Mouse (Mus musculus) embryonic fibroblast, embryonic 13.5 days (primary cell): Measurements from ENCODE around the gene Trpd52l3. TPM values are rescaled to one million over a fixed set of nuclear protein-coding genes. Genes with fewer than 3 reads are reported as not detected.
"Not testable (repeated sequence)": the region's sequence is repeated elsewhere in the genome, so short reads cannot be mapped to it uniquely, and the experiment has no call there.

ENCODE experiments used
- H3K27ac ChIP-seq: 2 replicates; pipeline ENCODE4 v1.5.1; 2012; ENCODE audit warnings: low read length, control low read depth, inconsistent platforms; ENCODE audit not compliant: insufficient read depth
- H3K4me1 ChIP-seq: 2 replicates; pipeline ENCODE4 v1.6.1; 2011; ENCODE audit warnings: low read length; ENCODE audit not compliant: control insufficient read depth, insufficient read depth
- H3K4me3 ChIP-seq: 2 replicates; pipeline ENCODE4 v1.5.1; 2011; ENCODE audit warnings: mild to moderate bottlenecking, control low read depth, low read length; ENCODE audit not compliant: insufficient read depth
- CTCF ChIP-seq: IDR thresholded peaks from 2 replicates; pipeline ENCODE4 v1.5.1; 2011; ENCODE audit warnings: mild to moderate bottlenecking, control low read depth, low read length, moderate library complexity, borderline replicate concordance; ENCODE audit not compliant: insufficient read depth
- POLR2A ChIP-seq: IDR thresholded peaks from 2 replicates; pipeline ENCODE4 v1.6.1; 2011; ENCODE audit warnings: low read depth, mild to moderate bottlenecking, control low read depth, low read length, moderate library complexity
- polyA plus RNA-seq: library from polyadenylated mRNA; stranded (reverse); fragments of >200 nt; gene quantifications from 2 replicates; pipeline ENCODE4 v1.2.4, GENCODE M21; 2011; ENCODE audit warnings: low read depth; ENCODE audit not compliant: missing spikeins, insufficient read length

Trpd52l3 gene
- polyA plus RNA-seq, 1 experiment, result not detected

DNA sequence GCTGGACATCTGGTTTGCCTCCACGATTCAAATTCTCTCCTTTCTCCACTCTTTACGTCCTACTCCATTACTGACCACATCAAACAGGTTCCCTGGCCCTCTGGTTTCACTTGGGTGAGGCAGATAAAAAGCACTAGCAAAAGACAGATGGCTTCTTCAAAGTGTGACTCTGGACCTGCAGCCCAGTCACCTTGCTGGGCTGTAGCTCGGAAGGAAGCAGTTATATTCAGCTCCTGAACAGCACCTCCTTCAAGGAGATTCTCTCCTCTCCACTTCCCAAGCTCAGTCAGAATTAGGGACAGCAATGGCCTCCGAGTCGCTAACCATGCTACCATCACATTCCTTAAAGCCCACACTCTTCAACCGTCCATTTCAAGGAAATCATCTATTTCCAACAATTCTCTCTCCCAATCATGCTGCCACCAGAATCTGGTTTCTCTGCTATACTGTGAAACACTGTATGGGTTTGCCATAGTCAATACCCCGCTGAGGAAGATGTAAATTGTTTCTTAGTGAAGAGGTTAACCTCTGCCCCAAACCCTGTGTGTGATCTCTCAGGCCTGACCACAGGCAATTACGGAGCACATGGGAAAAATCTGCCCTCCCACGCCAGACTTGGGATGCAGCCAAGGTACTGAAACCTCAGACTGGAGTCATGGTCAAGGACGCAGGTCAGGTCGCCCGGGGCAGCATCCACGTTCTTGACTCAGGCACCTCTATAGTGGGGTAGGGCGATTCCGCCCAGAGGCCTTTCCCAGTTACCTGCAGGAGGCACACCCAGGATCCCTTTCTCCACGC is 19.2 kb upstream of the Trpd52l3 start:
- TF ChIP-seq POLR2A (no peak), CTCF (no peak)
- no peak overlapping the region for H3K4me3 ChIP-seq
- H3K4me1 ChIP-seq, result no peaks in the 10 kb centered on the region; the same call in 1 of the 2 replicates
- H3K27ac ChIP-seq, result no peak overlapping the region

DNA sequence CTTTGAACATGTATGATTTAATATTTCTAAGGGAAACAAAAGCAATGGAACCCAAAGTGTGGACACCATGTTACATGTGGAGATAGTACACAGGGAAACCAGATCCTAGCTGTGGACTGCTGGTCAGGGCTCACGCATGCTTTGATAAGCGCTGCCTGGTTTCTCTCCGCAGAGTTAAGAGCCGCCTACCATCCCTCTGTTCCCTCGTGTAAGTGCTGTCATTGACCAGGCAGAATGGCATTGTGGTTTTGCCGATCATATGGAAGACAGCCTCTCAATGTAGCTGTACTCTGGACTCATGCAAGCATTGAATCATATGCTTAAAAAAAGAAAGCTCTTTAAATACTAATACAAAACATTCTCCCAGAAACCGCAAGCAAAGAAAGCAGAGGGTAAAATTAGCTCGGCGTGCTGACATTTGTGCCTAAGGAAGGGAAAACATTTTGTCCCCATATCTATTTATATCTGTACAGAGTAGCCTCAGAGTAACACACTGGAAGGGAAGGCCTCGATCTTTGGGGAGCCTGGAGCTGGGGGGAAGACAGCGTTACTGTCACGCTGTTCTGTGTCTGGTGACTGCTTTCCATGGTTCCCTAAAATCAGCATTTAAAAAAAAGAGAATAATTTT is 17.0 kb upstream of the Trpd52l3 start:
- no peak for TF ChIP-seq CTCF
- no peak overlapping the region for H3K27ac ChIP-seq
- no peaks in the 10 kb centered on the region; the same call in 1 of the 2 replicates for H3K4me1 ChIP-seq
- H3K4me3 ChIP-seq, result no peak overlapping the region

DNA sequence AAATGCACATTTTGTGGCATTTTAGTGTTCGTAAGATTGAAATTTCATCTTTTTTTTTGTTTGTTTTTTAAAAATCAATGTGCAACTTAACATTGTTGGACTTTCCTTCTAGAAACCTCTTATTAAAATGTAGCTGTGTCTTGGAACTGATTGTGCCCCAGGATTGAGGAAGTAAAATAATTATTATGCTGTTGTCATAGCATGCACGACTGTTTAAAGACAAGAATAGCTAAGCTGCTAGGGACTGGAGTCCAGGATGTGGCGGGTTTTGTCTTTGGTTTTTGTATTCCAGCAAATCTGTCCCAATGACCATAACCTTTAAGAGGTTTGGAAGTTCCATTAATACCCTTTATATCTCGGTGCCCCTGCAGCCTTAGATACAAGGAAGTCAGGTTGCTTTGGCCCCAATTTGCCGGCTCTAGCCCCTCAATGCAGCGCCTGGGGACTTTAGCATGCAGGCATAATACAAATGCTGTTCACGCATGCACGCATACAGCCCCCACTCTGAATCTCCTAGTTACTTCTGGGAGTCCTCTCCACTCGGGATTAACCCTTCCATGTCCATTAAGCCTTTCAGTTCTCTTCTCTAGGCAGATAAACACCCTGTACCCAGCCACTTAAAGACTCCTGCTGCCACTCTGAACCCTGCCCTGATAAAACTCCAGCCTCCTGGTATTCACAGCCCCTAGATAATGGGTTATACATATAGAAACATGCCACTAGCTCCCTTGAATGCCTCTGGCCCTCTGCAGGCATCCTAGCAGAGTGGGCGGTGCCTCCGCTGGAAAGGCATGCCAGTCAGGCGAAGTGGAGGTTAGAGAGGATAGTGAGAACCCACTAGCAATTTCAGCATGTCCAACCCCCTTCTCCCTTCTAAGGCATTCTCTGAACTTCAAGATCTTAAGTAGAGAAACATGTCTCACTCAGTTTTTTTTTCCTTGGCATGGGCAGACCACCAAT is 2.9 kb upstream of the Trpd52l3 start:
- no peak for TF ChIP-seq POLR2A
- no peak for TF ChIP-seq CTCF
- H3K27ac ChIP-seq, result no peak overlapping the region
- H3K4me3 ChIP-seq, result no peak overlapping the region
- H3K4me1 ChIP-seq, result no peaks in the 10 kb centered on the region

DNA sequence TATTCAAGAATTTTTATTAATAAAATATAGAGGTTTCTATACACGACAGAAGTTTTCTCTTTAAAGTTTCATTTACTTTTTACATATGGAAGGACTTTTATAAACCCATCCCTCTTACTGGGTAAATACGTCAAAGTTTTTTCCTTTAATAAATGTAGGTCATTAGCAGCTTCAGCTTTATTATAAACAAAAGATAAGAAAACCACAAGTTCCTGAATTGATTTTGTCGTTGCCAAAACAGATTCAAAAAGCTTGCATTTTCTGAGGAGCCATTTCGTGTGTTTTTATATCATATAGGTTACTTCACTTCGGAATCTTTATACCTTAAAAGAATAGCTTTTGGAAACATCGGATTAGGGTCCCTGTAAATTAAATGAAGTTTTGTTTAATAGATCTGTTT is 2.0 kb upstream of the Trpd52l3 start:
- TF ChIP-seq POLR2A (no peak), CTCF (no peak)
- H3K4me3 ChIP-seq, result no peak overlapping the region
- no peaks in the 10 kb centered on the region for H3K4me1 ChIP-seq
- H3K27ac ChIP-seq, result no peak overlapping the region

DNA sequence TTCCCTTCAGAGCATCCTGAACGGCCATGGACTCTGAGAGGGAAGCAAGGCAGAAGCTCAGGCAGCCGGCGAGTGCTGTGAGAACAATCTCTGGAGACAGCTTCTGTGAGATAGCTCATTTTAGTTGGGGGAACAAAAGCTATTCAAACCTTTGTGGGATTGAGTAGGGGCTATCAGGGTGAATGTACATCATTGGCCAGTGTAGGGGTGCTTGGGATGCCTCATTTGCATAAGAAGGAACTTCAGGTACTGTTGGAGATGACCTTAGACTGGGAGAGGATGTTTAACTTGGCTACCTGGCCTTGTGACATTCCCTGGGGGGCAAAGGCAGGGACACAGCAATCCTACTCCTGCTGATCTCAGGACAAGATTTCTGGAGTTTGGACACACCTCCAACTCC is 2.8 kb downstream of the Trpd52l3 start:
- no peak overlapping the region for H3K27ac ChIP-seq
- TF ChIP-seq POLR2A, result no peak
- no peak for TF ChIP-seq CTCF

DNA sequence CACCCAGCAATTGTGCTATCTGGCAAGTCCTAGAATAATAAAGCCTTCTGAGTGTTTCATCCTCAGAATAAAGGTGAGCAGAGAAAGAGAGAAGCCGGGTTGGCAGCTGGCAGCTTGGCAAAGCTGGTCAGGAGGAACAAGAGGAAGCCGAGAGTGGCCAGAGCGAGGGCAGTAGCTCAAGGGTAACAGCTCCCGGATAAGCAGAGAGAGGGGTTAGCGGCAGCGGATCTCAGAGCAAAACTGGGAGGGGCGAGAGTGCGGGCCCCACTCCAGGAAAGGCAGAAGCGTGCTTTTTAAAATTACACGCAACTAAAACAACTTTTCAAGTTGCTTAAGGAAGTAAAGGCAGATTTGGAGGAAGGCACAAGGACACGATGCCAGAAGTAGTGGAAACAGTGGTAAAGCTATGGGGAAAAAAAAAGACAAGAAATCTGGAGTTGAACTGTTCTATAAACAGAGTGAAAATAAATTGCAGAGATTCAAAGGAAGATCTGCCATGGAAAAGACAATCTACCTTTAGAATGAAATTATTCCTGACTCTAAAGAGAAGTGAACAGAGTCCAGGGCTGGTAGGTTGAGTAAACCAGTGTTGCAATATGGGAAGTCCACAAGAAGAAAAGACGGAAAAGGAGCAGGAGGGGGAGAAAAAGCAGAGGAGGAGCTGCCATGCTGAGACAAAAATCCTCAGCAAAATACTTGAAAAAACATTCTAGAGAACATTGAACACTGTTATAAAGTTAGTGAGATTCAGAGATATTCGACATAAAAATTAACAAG is 7.1 kb downstream of the Trpd52l3 start:
- Histone ChIP-seq H3K4me1 (no peaks in the 10 kb centered on the region), H3K27ac (no peak overlapping the region), H3K4me3 (no peak overlapping the region)
- TF ChIP-seq CTCF, result no peak
- TF ChIP-seq POLR2A, result no peak

More for the DNA sequence above, 2.8 kb downstream of the Trpd52l3 start:
- Histone ChIP-seq H3K4me3 (no peak overlapping the region), H3K4me1 (no peaks in the 10 kb centered on the region)

DNA sequence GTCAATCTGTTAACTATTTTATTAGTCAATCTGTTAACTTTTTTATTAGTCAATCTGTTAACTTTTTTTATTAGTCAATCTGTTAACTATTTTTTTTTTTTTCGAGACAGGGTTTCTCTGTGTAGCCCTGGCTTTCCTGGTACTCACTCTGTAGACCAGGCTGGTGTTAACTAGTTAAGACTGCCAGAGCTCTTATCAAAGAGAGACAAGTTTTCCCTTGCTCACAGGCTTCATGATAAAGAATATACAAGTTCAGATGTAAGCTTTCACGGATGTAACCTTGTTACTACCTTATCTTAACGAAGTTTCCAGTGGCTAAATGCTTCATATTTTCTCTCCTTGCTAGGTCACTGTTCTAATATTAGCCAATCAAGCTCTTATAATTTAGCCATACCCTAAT is 10.7 kb downstream of the Trpd52l3 start:
- Histone ChIP-seq H3K4me1 (no peaks in the 10 kb centered on the region), H3K4me3 (no peak overlapping the region), H3K27ac (no peak overlapping the region)
- TF ChIP-seq POLR2A (no peak), CTCF (no peak)

DNA sequence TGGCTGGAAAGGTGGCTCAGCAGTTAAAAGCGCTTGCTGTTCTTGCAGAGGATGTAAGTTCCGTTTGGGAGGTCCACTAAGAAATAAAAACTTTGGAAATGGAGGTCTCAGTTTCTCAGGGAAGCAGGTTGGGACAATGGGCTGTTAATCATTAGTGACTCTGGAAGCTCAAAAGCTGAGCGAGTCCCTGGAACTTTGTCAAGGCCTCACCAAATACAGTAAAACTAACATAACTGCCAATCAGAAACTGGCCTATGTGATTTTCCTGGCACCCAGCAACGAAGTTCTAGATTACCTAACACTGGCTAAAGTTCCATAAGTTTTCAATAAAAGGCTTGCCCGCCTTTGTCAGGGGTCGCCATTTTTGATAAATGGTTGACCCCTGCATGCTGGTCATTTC is 12.6 kb downstream of the Trpd52l3 start:
- Histone ChIP-seq H3K27ac (no peak overlapping the region), H3K4me3 (no peak overlapping the region), H3K4me1 (no peaks in the 10 kb centered on the region)
- no peak for TF ChIP-seq CTCF
- no peak for TF ChIP-seq POLR2A

DNA sequence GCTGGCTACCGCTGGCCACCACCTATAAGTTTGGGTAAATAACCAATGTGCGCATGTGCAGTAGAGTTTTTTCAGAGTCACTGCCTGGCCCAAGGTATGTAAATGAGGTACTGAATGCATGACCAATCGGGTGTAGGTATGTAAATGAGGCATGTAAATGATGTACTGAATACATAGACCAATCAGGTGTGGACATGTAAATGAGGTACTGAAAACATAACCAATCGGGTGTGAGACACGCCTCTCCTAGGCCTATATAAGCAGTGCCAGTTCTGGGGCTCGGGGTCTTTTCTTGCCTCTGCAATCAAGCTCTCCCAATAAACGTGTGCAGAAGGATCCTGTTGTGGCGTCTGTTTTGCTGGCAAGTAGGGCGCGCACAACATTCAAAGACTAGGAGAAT is 19.8 kb downstream of the Trpd52l3 start:
- not testable (repeated sequence) for H3K4me1 ChIP-seq, H3K27ac ChIP-seq

More for the DNA sequence above, 19.8 kb downstream of the Trpd52l3 start:
- H3K4me3 ChIP-seq, result not testable (repeated sequence)
